Mouse (Mus musculus): Measurements from ENCODE around the gene Itgb5. TPM values are rescaled to one million over a fixed set of nuclear protein-coding genes. Genes with fewer than 3 reads are reported as not detected.

Itgb5 gene
- total and polyA plus RNA-seq, 3 experiments: 0.27 to 0.58 TPM; not detected in 1

GRCm38 (mm10) chr16:33892539-33892938, 63.1 kb downstream of the Itgb5 start:
- H3K79me2 ChIP-seq (ENCODE audit: control insufficient read depth, insufficient read depth, low read length, poor library complexity): no peaks in the 10 kb centered on the region

GRCm38 (mm10) chr16:33893796-33894195, 64.3 kb downstream of the Itgb5 start:
- H3K79me2 ChIP-seq (ENCODE audit: control insufficient read depth, insufficient read depth, low read length, poor library complexity): no peaks in the 10 kb centered on the region
- peaks cover 0 to 6% of the 10 kb centered on the region in 2 experiments; a peak in 2 of 4 replicates for H3K36me3 ChIP-seq (ENCODE audit: control insufficient read depth in 1 of 2, insufficient read depth in 2 of 2, low read length in 2 of 2)
- H3K4me3 ChIP-seq (ENCODE audit: control insufficient read depth in 1 of 2, insufficient read depth in 1 of 2, low read depth in 2 of 2, low read length in 2 of 2): no peak overlapping the region
- peaks cover 0 to 4% of the 10 kb centered on the region in 2 experiments; a peak in 2 of 4 replicates for H3K27me3 ChIP-seq (ENCODE audit: control insufficient read depth in 1 of 2, insufficient read depth in 2 of 2, low read length in 2 of 2)
- DNase-seq (ENCODE audit: low read depth, low spot score): no peak
- no peak overlapping the region for H3K9ac ChIP-seq (ENCODE audit: control insufficient read depth, low read depth, low read length, poor library complexity, severe bottlenecking)
- H3K9me3 ChIP-seq (replicated peaks; ENCODE audit: insufficient read depth, low read length): no peaks in the 10 kb centered on the region
- no peak overlapping the region for H3K27ac ChIP-seq (ENCODE audit: control insufficient read depth, low read depth, low read length)
- peaks cover 0 to 10% of the 10 kb centered on the region in 2 experiments; a peak in 3 of 4 replicates for H3K4me1 ChIP-seq (ENCODE audit: control insufficient read depth in 1 of 2, insufficient read depth in 2 of 2, low read length in 2 of 2)
- TF ChIP-seq EP300 (IDR thresholded peaks at IDR 0.05; ENCODE audit: low read depth in 1 of 2, low read length in 2 of 2): no peak
- no peak for TF ChIP-seq UBTF (IDR thresholded peaks at IDR 0.05; ENCODE audit: borderline replicate concordance, insufficient read depth, low read depth, low read length)
- no peak for TF ChIP-seq USF2 (IDR thresholded peaks at IDR 0.05; ENCODE audit: borderline replicate concordance in 1 of 2, insufficient read depth in 1 of 2, low read depth in 1 of 2, low read length in 2 of 2)
- no peak for TF ChIP-seq MYB (IDR thresholded peaks at IDR 0.05; ENCODE audit: low read depth, low read length)
- no peak for TF ChIP-seq POLR2AphosphoS5 (IDR thresholded peaks at IDR 0.05; ENCODE audit: borderline replicate concordance, low read depth, low read length)

More at GRCm38 (mm10) chr16:33892539-33892938, 63.1 kb downstream of the Itgb5 start:
- Histone ChIP-seq H3K9me3 (replicated peaks; ENCODE audit: insufficient read depth, low read length) (no peaks in the 10 kb centered on the region), H3K9ac (ENCODE audit: control insufficient read depth, low read depth, low read length, poor library complexity, severe bottlenecking) (no peak overlapping the region), H3K4me3 (ENCODE audit: control insufficient read depth in 1 of 2, insufficient read depth in 1 of 2, low read depth in 2 of 2, low read length in 2 of 2) (no peak overlapping the region), H3K36me3 (ENCODE audit: control insufficient read depth in 1 of 2, insufficient read depth in 2 of 2, low read length in 2 of 2) (peaks cover 0 to 6% of the 10 kb centered on the region in 2 experiments; a peak in 2 of 4 replicates), H3K27ac (ENCODE audit: control insufficient read depth, low read depth, low read length) (no peak overlapping the region), H3K4me1 (ENCODE audit: control insufficient read depth in 1 of 2, insufficient read depth in 2 of 2, low read length in 2 of 2) (peaks cover 0 to 10% of the 10 kb centered on the region in 2 experiments; a peak in 3 of 4 replicates), H3K27me3 (ENCODE audit: control insufficient read depth in 1 of 2, insufficient read depth in 2 of 2, low read length in 2 of 2) (peaks cover 0 to 4% of the 10 kb centered on the region in 2 experiments; a peak in 2 of 4 replicates)
- TF ChIP-seq POLR2A (IDR thresholded peaks at IDR 0.05; ENCODE audit: control insufficient read depth in 1 of 2, insufficient read depth in 1 of 2, low read depth in 1 of 2, low read length in 2 of 2, poor library complexity in 1 of 2): no peak
- TF ChIP-seq RAD21 (IDR thresholded peaks at IDR 0.05; ENCODE audit: low read depth, low read length): no peak
- no peak for DNase-seq (ENCODE audit: low read depth, low spot score)

- Histone ChIP-seq H3K27me3 (ENCODE audit: control insufficient read depth in 1 of 2, insufficient read depth in 2 of 2, low read length in 2 of 2) (peaks cover 0 to 4% of the 10 kb centered on the region in 2 experiments; a peak in 2 of 4 replicates), H3K27ac (ENCODE audit: control insufficient read depth, low read depth, low read length) (no peak overlapping the region), H3K4me3 (ENCODE audit: control insufficient read depth in 1 of 2, insufficient read depth in 1 of 2, low read depth in 2 of 2, low read length in 2 of 2) (no peak overlapping the region), H3K9ac (ENCODE audit: control insufficient read depth, low read depth, low read length, poor library complexity, severe bottlenecking) (no peak overlapping the region), H3K9me3 (replicated peaks; ENCODE audit: insufficient read depth, low read length) (no peaks in the 10 kb centered on the region), H3K79me2 (ENCODE audit: control insufficient read depth, insufficient read depth, low read length, poor library complexity) (no peaks in the 10 kb centered on the region), H3K36me3 (ENCODE audit: control insufficient read depth in 1 of 2, insufficient read depth in 2 of 2, low read length in 2 of 2) (peaks cover 0 to 6% of the 10 kb centered on the region in 2 experiments; a peak in 2 of 4 replicates), H3K4me1 (ENCODE audit: control insufficient read depth in 1 of 2, insufficient read depth in 2 of 2, low read length in 2 of 2) (peaks cover 0 to 10% of the 10 kb centered on the region in 2 experiments; a peak in 3 of 4 replicates)
- TF ChIP-seq MXI1 (IDR thresholded peaks at IDR 0.05; ENCODE audit: low read depth, low read length): no peak
- no peak for TF ChIP-seq USF1 (IDR thresholded peaks at IDR 0.05; ENCODE audit: low read depth, low read length)
- TF ChIP-seq TCF12 (IDR thresholded peaks at IDR 0.05; ENCODE audit: low read depth, low read length): no peak
- no peak for TF ChIP-seq ZNF384 (IDR thresholded peaks at IDR 0.05; ENCODE audit: low read depth, low read length)
- TF ChIP-seq MYB (IDR thresholded peaks at IDR 0.05; ENCODE audit: low read depth, low read length): no peak
- no peak for TF ChIP-seq GABPA (IDR thresholded peaks at IDR 0.05; ENCODE audit: low read depth, low read length)
- no peak for TF ChIP-seq MEF2A (IDR thresholded peaks at IDR 0.05; ENCODE audit: extremely low read depth, insufficient replicate concordance, low read depth, low read length, poor library complexity, severe bottlenecking)
- TF ChIP-seq ZMIZ1 (IDR thresholded peaks at IDR 0.05; ENCODE audit: low read depth, low read length): no peak
- no peak for TF ChIP-seq ZC3H11A (IDR thresholded peaks at IDR 0.05; ENCODE audit: low read depth, low read length)
- TF ChIP-seq CTCF (IDR thresholded peaks at IDR 0.05 in 2 of 3, conservative IDR thresholded peaks at IDR 0.05 in 1 of 3; ENCODE audit: control insufficient read depth in 1 of 3, insufficient read depth in 1 of 3, low read depth in 2 of 3, low read length in 3 of 3, poor library complexity in 1 of 3, severe bottlenecking in 1 of 3): no peak
- TF ChIP-seq RAD21 (IDR thresholded peaks at IDR 0.05; ENCODE audit: low read depth, low read length): no peak
- TF ChIP-seq MAFK (IDR thresholded peaks at IDR 0.05; ENCODE audit: borderline replicate concordance, low read depth, low read length): no peak
- no peak for DNase-seq (ENCODE audit: low read depth, low spot score)
Observed at GRCm38 (mm10) chr16:33894449-33894848, 65.0 kb downstream of the Itgb5 start.
